Mouse (Mus musculus) intestine, postnatal 0 days (tissue): Measurements from ENCODE around the gene Siah2. TPM values are rescaled to one million over a fixed set of nuclear protein-coding genes. Genes with fewer than 3 reads are reported as not detected.

Source experiments
- ATAC-seq: fragments of 200-750 bp; cut with Nextera tagmentation; 2 replicates; pipeline ENCODE4 v1.8.0; 2017; ENCODE audit warnings: mild to moderate bottlenecking, moderate TSS enrichment, moderate library complexity
- H3K27ac ChIP-seq: fragments of 300-500 bp; sonication (generic); 2 replicates; pipeline ENCODE4 v1.5.1; 2014; ENCODE audit warnings: mild to moderate bottlenecking, low read depth, low read length, moderate library complexity
- H3K27me3 ChIP-seq: fragments of 300-500 bp; sonication (generic); replicated peaks from 2 replicates; pipeline ENCODE4 v1.6.1; 2014; ENCODE audit warnings: low read length, mixed read lengths; ENCODE audit not compliant: control insufficient read depth, insufficient read depth
- H3K36me3 ChIP-seq: fragments of 300-500 bp; sonication (generic); 2 replicates; pipeline ENCODE4 v1.6.1; 2014; ENCODE audit warnings: mild to moderate bottlenecking, moderate library complexity; ENCODE audit not compliant: control insufficient read depth, insufficient read depth
- H3K4me1 ChIP-seq: fragments of 300-500 bp; sonication (generic); replicated peaks from 2 replicates; pipeline ENCODE4 v1.6.1; 2014; ENCODE audit warnings: antibody characterized with exemption, low read length, mixed read lengths; ENCODE audit not compliant: control insufficient read depth, insufficient read depth
- H3K4me2 ChIP-seq: fragments of 300-500 bp; sonication (generic); replicated peaks from 2 replicates; pipeline ENCODE4 v1.6.1; 2014; ENCODE audit warnings: low read depth, mild to moderate bottlenecking, moderate library complexity
- H3K4me3 ChIP-seq: fragments of 300-500 bp; sonication (generic); 2 replicates; pipeline ENCODE4 v1.5.1; 2014; ENCODE audit warnings: low read depth, low read length
- H3K9ac ChIP-seq: fragments of 300-500 bp; sonication (generic); 2 replicates; pipeline ENCODE4 v1.6.1; 2014; ENCODE audit warnings: mild to moderate bottlenecking, low read depth, low read length
- H3K9me3 ChIP-seq: fragments of 300-500 bp; sonication (generic); 2 replicates; pipeline ENCODE4 v1.6.1; 2016; ENCODE audit warnings: mixed run types; ENCODE audit not compliant: control insufficient read depth
- CTCF ChIP-seq: sonication (generic); IDR thresholded peaks from 2 replicates; pipeline ENCODE4 v1.5.1; 2016; ENCODE audit warnings: low read depth, mild to moderate bottlenecking, control low read depth, antibody characterized with exemption, moderate library complexity
- WGBS: fragments of 180-500 bp; shearing (Covaris S2); extraction: QIAGEN DNeasy Blood & Tissue Kit; methylation state at CpG from one replicate; pipeline ENCODE4 v1.1.7; 2014; 5-methylcytosine and 5-hydroxymethylcytosine counted together
- polyA plus RNA-seq: library from polyadenylated mRNA; unstranded; fragments of >200 nt; fragmentation: Nextera tagmentation; extraction: Ambion mirVana; gene quantifications from 2 replicates; pipeline ENCODE4 v1.2.1, GENCODE M21; 2015

Siah2 gene
- polyA plus RNA-seq, 1 experiment from 2014 or later, result 4.6 TPM

DNA sequence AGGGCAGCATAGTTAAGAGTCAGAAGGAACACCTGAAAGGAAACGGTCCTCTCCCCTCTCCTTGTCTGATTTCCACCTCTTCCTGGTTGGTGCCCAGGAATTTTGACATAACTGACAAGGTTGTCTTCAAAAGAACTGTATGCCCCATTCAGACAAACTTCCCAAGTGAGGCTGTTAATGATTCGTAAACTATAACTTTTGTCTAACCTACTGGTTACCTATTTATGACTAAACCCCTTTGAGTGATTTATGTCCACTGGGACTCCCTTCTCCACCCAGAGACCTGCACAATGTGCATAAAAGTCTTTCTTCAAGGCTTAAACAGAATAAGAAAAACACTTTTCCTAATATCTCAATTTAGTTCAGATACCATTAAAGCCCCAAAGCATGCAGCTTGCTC lies 45.0 kb downstream of the Siah2 start:
- no peaks in the 10 kb centered on the region for H3K27me3 ChIP-seq
- H3K27ac ChIP-seq, result no peak overlapping the region
- no peaks in the 10 kb centered on the region for H3K9me3 ChIP-seq
- no peak overlapping the region for H3K4me2 ChIP-seq
- H3K4me3 ChIP-seq, result no peak overlapping the region
- H3K4me1 ChIP-seq, result no peaks in the 10 kb centered on the region
- ATAC-seq, result no peak
- 58% methylated on average over 2 of the region's 2 CpGs for WGBS
- no peaks in the 10 kb centered on the region for H3K36me3 ChIP-seq
- no peak overlapping the region for H3K9ac ChIP-seq
- no peak for TF ChIP-seq CTCF

DNA sequence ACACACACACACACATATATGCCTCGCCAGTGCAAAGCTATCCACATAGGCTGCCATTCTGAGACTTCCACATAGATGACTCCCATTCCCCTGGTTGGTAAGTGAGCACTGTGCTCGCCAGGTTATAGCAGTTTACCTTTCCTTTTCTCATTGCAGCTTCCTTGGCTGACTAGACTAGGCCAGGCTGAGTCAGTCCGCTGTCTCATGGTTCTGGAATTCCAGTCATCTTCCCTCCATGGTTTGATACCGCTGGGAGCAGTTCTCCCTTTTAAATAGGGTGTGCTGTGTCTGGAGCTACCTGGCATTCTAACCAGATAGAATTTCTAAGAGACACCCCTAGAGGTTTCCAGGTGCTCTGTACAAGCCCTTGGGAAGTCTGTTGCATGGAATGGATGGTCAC lies 46.0 kb downstream of the Siah2 start:
- Histone ChIP-seq H3K4me3 (no peak overlapping the region), H3K27me3 (no peaks in the 10 kb centered on the region), H3K9me3 (no peaks in the 10 kb centered on the region), H3K4me1 (no peaks in the 10 kb centered on the region), H3K36me3 (no peaks in the 10 kb centered on the region), H3K9ac (no peak overlapping the region), H3K4me2 (no peak overlapping the region), H3K27ac (no peak overlapping the region)
- ATAC-seq, result no peak
- WGBS, result 86% methylated on average over 4 of the region's 4 CpGs
- TF ChIP-seq CTCF, result no peak

DNA sequence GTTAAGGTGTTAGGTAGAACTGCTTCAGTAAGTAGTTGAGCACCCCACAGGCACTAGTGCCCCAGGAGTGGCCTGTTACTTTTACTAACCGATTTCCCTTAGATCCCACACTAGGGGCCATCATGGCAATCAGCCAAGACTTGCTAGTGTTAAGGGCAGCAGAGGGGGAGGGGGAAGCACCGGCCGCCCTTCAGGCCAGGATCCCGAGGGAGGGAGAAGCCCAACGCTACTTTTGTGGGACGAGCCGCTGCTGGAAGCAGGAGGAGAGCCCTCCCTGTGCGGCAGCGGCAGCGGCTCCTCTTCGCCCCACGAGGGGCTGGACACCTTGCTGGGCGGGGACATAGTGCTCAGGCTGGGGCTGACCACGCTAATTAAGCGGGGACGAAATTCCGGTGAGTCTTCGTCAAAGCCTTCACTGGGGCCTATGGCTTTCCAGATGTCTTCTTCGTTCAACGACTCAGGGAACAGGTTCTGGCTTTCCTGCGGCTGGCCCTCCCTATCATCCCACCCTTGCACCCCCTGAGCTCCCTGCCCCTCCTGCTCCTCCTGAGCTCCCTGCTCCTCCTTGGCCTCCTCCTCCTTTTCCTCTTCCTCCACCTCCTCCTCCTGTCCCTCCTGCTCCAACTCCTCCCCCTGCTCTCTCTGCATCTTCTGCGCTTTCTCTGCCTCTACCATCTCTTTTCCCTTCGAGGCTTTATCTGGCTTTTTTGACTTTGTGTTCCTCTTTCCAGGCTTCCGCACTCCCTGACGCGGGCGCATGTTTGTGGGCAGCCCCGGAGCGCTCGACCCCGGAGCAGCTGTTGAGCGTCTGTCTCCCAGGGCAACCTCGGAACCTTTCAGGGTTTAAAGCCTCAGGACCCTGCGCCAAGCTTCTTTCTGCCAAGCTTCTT lies 55.5 kb downstream of the Siah2 start, which contains the start of gene Erich6:
Gene Erich6 (minus strand): TSS at position 802 of the 890 bp plus-strand sequence.
- Histone ChIP-seq H3K4me3 (peak within 1 kb of the TSS; percentile 48), H3K4me2 (peak within 1 kb of the TSS; percentile 93), H3K4me1 (no peaks in the 10 kb centered on the region), H3K27me3 (no peaks in the 10 kb centered on the region), H3K27ac (no peak within 1 kb of the TSS), H3K9ac (peak within 1 kb of the TSS; percentile 52), H3K36me3 (no peaks in the 10 kb centered on the region), H3K9me3 (no peaks in the 10 kb centered on the region)
- ATAC-seq, result peak; percentile 28; the same call in 1 of the 2 replicates
- under 1% methylated on average over 34 of the region's 34 CpGs for WGBS
- no peak for TF ChIP-seq CTCF

DNA sequence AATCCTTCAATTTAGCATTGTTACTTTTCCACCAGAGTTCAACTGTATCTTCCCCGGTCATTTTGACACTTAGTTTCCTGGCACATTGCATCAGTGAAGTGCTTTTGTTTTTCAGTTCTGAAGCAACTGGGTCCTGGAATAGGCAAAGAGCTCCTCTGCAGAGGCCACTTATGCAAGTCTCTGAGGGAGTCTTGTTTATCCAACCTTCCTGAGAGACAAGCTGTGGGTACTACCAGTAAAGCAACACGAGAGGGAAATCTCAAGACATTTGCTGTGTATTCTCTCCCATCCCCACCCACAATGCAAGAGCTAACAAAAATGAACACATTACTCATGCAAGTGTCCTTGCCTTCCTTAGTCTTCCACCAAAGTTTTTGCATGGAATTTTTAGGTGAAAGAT lies 60.5 kb downstream of the Siah2 start:
- Histone ChIP-seq H3K9me3 (no peaks in the 10 kb centered on the region), H3K9ac (no peak overlapping the region), H3K4me3 (no peak overlapping the region), H3K27ac (no peak overlapping the region), H3K36me3 (no peaks in the 10 kb centered on the region), H3K4me2 (no peak overlapping the region), H3K27me3 (no peaks in the 10 kb centered on the region), H3K4me1 (no peaks in the 10 kb centered on the region)
- TF ChIP-seq CTCF, result no peak
- WGBS, result 79% methylated on average over 2 of the region's 2 CpGs
- ATAC-seq, result no peak

DNA sequence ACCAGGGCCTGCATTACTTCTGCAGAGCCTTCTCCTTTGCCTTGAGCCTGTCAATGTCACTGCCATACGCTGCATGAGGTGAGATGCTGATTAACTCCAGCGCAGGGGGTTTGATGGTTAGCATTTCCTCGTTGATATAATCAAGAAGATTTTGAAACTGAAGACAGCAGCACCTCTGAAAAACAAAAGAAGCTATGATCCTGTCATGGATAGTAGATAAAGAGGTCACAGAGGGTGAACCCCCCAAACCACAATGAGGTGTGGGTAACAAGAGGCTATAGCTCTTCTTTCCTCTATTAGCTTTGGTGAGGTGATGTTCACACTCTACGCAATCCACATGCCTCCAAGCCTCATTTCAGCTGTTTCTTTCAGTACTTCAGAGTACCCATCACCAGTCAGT lies 67.2 kb downstream of the Siah2 start:
- no peak overlapping the region for H3K4me3 ChIP-seq
- H3K27ac ChIP-seq, result no peak overlapping the region
- no peaks in the 10 kb centered on the region for H3K27me3 ChIP-seq
- no peak overlapping the region for H3K4me2 ChIP-seq
- H3K9me3 ChIP-seq, result no peaks in the 10 kb centered on the region
- no peaks in the 10 kb centered on the region for H3K36me3 ChIP-seq
- no peak overlapping the region for H3K9ac ChIP-seq
- no peak for TF ChIP-seq CTCF
- H3K4me1 ChIP-seq, result no peaks in the 10 kb centered on the region
- ATAC-seq, result no peak
- WGBS, result 82% methylated on average over 4 of the region's 4 CpGs

Other genes starting within 250 kb of the Siah2 start
- 28.4 and 29.2 TPM in 2 replicates for gene Eif2a, start 166.6 kb downstream of the Siah2 start, polyA plus RNA-seq
- gene Serp1, start 166.5 kb downstream of the Siah2 start, polyA plus RNA-seq, result 156 TPM in 2 replicates
- 28.0 and 31.5 TPM in 2 replicates for gene Selenot, start 115.8 kb downstream of the Siah2 start, polyA plus RNA-seq
- not detected in 2 replicates for gene Erich6, start 55.2 kb downstream of the Siah2 start, polyA plus RNA-seq
- not detected in 2 replicates for gene Mindy4b-ps, start 129.9 kb upstream of the Siah2 start, polyA plus RNA-seq
- not detected in 2 replicates for gene Clrn1, start 192.9 kb upstream of the Siah2 start, polyA plus RNA-seq